Mouse (Mus musculus) cerebellum, adult 2 months (tissue): ENCODE data around the gene Pmm1. TPM values are rescaled to one million over a fixed set of nuclear protein-coding genes. Genes with fewer than 3 reads are reported as not detected.
A peak's percentile ranks its signal among the peaks of the same experiment; 100 is the strongest.

Experiments used
- DNase-seq, 2 experiments: peaks; one replicate each; pipeline ENCODE4 v3.0.0; 2021
- H3K27ac ChIP-seq: fragments of 200-500 bp; 2 replicates; pipeline ENCODE4 v1.5.1; 2012; ENCODE audit warnings: low read length, control low read depth, inconsistent platforms; ENCODE audit not compliant: insufficient read depth
- H3K27me3 ChIP-seq: fragments of 200-500 bp; 2 replicates; pipeline ENCODE4 v1.6.1; 2012; ENCODE audit warnings: inconsistent platforms, mild to moderate bottlenecking, low read length, moderate library complexity; ENCODE audit not compliant: control insufficient read depth, insufficient read depth
- H3K4me1 ChIP-seq: fragments of 200-500 bp; 2 replicates; pipeline ENCODE4 v1.6.1; 2011; ENCODE audit warnings: low read length; ENCODE audit not compliant: control insufficient read depth, insufficient read depth
- H3K4me3 ChIP-seq: fragments of 200-500 bp; replicated peaks from 2 replicates; pipeline ENCODE3; 2011; ENCODE audit warnings: mild to moderate bottlenecking, low read depth, low read length, control low read depth; ENCODE audit not compliant: insufficient read depth
- CTCF ChIP-seq: fragments of 200-500 bp; IDR thresholded peaks from 2 replicates; pipeline ENCODE4 v1.5.1; 2011; ENCODE audit warnings: low read depth, mild to moderate bottlenecking, control low read depth, low read length, moderate library complexity, borderline replicate concordance; ENCODE audit not compliant: insufficient read depth
- POLR2A ChIP-seq: fragments of 200-500 bp; IDR thresholded peaks from 2 replicates; pipeline ENCODE4 v1.6.1; 2011; ENCODE audit warnings: low read length, control low read depth, borderline replicate concordance; ENCODE audit not compliant: insufficient read depth
- WGBS: fragments of 180-500 bp; shearing (Covaris S2); methylation state at CpG from one replicate; pipeline ENCODE4 v1.1.7; 2018; 5-methylcytosine and 5-hydroxymethylcytosine counted together
- polyA plus RNA-seq: library from polyadenylated mRNA; depleted of rRNA; stranded (reverse); fragments of >200 nt; gene quantifications from 2 replicates; pipeline ENCODE4 v1.2.3, GENCODE M21; 2012

Gene Pmm1
- polyA plus RNA-seq, 1 experiment, result 289 TPM

DNA sequence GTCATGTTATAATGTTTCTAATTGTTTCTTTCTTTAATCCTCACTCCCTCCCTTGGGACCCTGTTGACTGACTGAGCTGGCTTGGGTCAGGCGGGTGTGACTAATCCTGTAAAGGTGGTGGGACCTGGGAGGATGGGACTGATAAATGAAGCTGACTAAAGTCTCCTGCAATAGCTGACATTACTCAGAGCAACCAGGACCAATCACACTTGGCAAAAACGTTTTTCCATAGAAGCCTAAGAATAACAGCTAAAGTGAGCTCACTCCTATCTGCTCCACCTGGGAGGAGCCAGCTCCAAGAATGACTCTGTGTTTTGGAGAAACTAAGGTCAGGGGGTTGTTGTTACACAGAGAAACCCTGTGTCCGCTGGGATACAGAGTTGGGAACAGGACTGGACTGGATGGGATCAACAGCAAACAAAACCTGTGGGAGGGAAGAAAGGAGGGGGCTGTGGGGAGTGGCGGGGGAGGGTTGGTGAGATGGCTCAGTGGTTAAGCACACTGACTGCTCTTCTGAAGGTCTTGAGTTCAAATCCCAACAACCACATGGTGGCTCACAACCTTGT is 4.3 kb upstream of the Pmm1 start:
- TF ChIP-seq CTCF, result no peak
- TF ChIP-seq POLR2A, result no peak
- H3K27me3 ChIP-seq, result no peaks in the 10 kb centered on the region
- no peak overlapping the region for H3K4me3 ChIP-seq
- no peak for DNase-seq
- H3K4me1 ChIP-seq, result no peaks in the 10 kb centered on the region
- H3K27ac ChIP-seq, result no peak overlapping the region
- 63% methylated on average over 4 of the region's 4 CpGs for WGBS

DNA sequence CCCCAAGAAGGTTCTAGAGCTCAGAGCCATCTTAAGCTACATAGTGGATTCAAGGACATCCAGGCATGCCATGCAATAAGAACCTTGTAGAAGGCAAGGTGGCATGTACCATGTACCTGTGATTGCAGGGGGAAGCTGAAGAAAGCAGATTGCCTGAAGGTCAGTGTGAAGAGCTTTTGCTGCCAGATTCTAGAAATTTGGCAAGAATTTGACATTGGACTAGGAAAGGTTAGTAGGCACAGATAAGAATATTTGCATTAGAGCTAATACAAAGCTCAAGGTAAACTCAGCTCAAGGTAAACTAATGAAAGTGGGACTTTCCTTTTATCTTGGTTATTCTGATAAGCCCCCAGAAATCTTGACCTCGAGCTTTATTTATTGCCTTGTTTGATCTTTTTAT is 3.5 kb upstream of the Pmm1 start:
- Histone ChIP-seq H3K27ac (no peak overlapping the region), H3K4me1 (no peaks in the 10 kb centered on the region), H3K27me3 (no peaks in the 10 kb centered on the region), H3K4me3 (no peak overlapping the region)
- TF ChIP-seq CTCF (no peak), POLR2A (no peak)
- WGBS, result 79% methylated on average over 1 of the region's 1 CpGs
- DNase-seq, result no peak

DNA sequence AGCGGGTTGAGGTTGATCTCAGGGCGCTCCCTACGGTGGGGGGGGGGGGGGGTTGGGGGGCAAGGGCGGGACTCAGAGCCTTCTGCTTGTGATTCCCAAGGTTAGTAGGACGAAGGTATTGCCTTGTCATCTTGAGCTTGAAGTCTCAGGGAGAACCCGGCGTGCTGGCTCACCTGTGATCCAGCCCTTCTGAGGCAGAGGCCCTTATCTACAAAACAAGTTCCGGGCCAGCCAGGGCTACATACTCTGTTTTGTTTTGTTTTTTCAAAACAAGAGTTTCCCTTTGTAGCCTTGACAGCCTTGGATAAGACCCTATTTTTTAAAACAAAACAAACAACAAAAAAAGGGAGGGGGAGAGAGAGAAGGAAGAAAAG is 335 bp upstream of the Pmm1 start:
- H3K27me3 ChIP-seq, result no peaks in the 10 kb centered on the region
- no peak for DNase-seq
- H3K4me3 ChIP-seq, result peak overlapping the region; percentile 67
- H3K4me1 ChIP-seq, result peaks cover 8% of the 10 kb centered on the region
- no peak for TF ChIP-seq CTCF
- WGBS, result under 1% methylated on average over 7 of the region's 8 CpGs
- 0 out of 2 replicates have a peak overlapping the region, but pooled peaks have one; percentile 20 for H3K27ac ChIP-seq

- Histone ChIP-seq H3K4me3 (no peak overlapping the region), H3K27me3 (no peaks in the 10 kb centered on the region), H3K27ac (no peak overlapping the region), H3K4me1 (peaks cover 15% of the 10 kb centered on the region)
- no peak for TF ChIP-seq CTCF
- no peak for TF ChIP-seq POLR2A
- WGBS, result 60% methylated on average over 3 of the region's 3 CpGs
- DNase-seq, result no peak
Measured at GRCm38 (mm10) chr15:81958906-81959305, 1.8 kb downstream of the Pmm1 start.

DNA sequence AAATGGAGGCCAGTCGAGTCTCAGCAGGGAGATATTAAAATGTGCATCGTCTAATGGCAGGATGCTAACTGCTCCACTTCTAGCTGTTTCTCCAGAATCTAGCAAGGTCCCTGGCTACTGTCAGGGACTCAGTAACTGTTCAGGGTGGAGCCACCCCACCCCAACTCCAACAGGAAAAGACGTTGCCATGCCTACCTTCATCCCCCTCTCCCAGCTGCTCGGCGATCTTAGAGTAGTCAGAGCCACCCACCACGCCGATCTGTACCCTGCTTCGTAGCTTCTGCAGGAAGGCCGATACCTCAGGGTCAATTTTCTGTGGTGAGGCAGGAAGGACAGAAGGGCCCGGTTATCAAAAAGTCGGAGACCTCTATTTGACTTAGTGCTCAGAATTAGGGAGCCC is 3.1 kb downstream of the Pmm1 start:
- Histone ChIP-seq H3K27ac (no peak overlapping the region), H3K4me1 (peaks cover 18% of the 10 kb centered on the region), H3K4me3 (no peak overlapping the region), H3K27me3 (no peaks in the 10 kb centered on the region)
- DNase-seq, result no peak
- no peak for TF ChIP-seq CTCF
- TF ChIP-seq POLR2A, result no peak
- WGBS, result 80% methylated on average over 11 of the region's 11 CpGs

GRCm38 (mm10) chr15:81956457-81956856 is 4.3 kb downstream of the Pmm1 start:
- H3K27me3 ChIP-seq, result no peaks in the 10 kb centered on the region
- DNase-seq, result peak; percentile 59 to 68
- 8% methylated on average over 8 of the region's 8 CpGs for WGBS
- H3K4me3 ChIP-seq, result no peak overlapping the region
- H3K27ac ChIP-seq, result no peak overlapping the region
- H3K4me1 ChIP-seq, result peaks cover 23% of the 10 kb centered on the region
- TF ChIP-seq CTCF (peak; percentile 73), POLR2A (no peak)

DNA sequence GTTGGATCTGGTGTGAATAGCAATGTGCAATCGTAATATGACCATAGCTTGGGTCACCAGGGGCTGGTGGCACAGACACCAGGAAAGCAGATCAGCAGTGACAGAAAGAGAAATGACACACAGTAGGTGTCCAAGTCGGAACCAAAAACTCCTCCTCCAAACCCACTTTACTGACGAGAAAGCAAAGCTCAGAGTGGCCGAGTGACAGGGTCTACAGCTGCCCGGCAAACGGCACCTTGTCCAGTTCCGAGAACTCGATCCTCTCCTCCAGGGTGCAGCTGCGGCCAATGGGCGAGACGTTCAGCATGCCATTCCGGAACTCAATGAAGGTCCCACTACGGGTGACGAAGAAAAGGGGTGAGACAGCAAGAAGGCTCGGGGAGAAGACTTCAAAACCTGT is 5.3 kb downstream of the Pmm1 start:
- Histone ChIP-seq H3K27ac (no peak overlapping the region), H3K4me3 (no peak overlapping the region), H3K27me3 (no peaks in the 10 kb centered on the region), H3K4me1 (peaks cover 29% of the 10 kb centered on the region)
- WGBS, result 95% methylated on average over 15 of the region's 15 CpGs
- TF ChIP-seq CTCF (no peak), POLR2A (no peak)
- no peak for DNase-seq

DNA sequence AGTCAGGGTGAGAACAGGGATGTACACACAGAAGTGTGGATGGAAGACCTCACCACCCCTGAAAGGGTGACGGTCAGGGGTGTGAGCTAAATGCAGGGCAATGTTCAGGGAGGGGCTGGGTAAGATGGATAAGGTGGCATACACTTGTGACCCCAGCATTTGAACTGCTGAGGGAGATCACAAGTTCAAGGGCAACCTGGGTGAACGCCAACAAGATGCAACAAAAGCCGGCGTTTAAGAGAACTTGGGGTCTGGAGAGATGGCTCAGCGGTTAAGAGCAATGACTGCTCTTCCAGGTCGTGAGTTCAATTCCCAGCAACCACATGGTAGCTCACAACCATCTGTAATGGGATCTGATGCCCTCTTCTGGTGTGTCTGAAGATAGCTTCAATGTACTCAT is 6.0 kb downstream of the Pmm1 start:
- WGBS, result 82% methylated on average over 6 of the region's 6 CpGs
- no peak for DNase-seq
- TF ChIP-seq CTCF, result no peak
- TF ChIP-seq POLR2A, result no peak
- Histone ChIP-seq H3K4me1 (peaks cover 29% of the 10 kb centered on the region), H3K4me3 (no peak overlapping the region), H3K27me3 (no peaks in the 10 kb centered on the region), H3K27ac (peak overlapping the region; percentile 9; the same call in 1 of the 2 replicates)

GRCm38 (mm10) chr15:81954151-81954583 is 6.6 kb downstream of the Pmm1 start:
- WGBS, result 17% methylated on average over 9 of the region's 9 CpGs
- H3K27me3 ChIP-seq, result no peaks in the 10 kb centered on the region
- peak overlapping the region; percentile 9; the same call in 1 of the 2 replicates for H3K27ac ChIP-seq
- H3K4me1 ChIP-seq, result peaks cover 29% of the 10 kb centered on the region
- TF ChIP-seq POLR2A (no peak), CTCF (no peak)
- H3K4me3 ChIP-seq, result no peak overlapping the region
- DNase-seq, result peak; percentile 80 to 89
